Mouse (Mus musculus) thymus, adult 2 months (tissue): ENCODE measurements at regions not wholly inside any gene's neighbourhood (a gene's known extent, or its start where the extent isn't known, plus 50 kb on each side); places are given as distances from the start of the nearest gene placed in this dataset.

Experiments used
- CTCF ChIP-seq: fragments of 200-500 bp; IDR thresholded peaks from 2 replicates; pipeline ENCODE4 v1.5.1; 2012; ENCODE audit warnings: mild to moderate bottlenecking, control low read depth, low read length, moderate library complexity, borderline replicate concordance; ENCODE audit not compliant: control insufficient read depth, poor library complexity, insufficient read depth; ENCODE audit errors: extremely low read depth
- POLR2A ChIP-seq: fragments of 200-500 bp; IDR thresholded peaks from 2 replicates; pipeline ENCODE4 v1.6.1; 2012; ENCODE audit warnings: mild to moderate bottlenecking, low read length, control low read depth, moderate library complexity; ENCODE audit not compliant: control insufficient read depth, poor library complexity, insufficient read depth; ENCODE audit errors: extremely low read depth

DNA sequence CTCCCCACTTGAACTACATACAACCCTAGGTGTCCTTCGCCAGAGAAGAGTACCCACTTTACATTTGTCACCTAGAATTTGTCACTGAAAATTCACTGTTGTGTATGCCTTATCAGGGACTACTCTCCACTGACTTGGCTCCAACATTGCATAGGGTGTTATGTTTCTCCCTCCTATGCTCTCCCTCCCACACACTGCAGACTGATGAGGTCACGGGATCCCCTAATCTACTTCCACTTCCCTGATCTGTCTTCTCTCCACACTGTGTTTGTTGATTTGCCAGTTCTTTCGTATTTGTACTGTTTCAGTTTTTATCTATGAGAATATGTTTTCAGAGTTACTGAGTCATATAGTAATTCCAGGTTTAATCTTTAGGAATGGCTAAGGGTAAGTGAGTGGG, 371.8 kb upstream of the Dab2 start:
- TF ChIP-seq CTCF = no peak
- no peak for TF ChIP-seq POLR2A
